Mouse (Mus musculus): Measurements from ENCODE around the gene Cyp2a12.
"Not testable (repeated sequence)": the region's sequence is repeated elsewhere in the genome, so short reads cannot be mapped to it uniquely, and the experiment has no call there.

Cyp2a12 gene

DNA sequence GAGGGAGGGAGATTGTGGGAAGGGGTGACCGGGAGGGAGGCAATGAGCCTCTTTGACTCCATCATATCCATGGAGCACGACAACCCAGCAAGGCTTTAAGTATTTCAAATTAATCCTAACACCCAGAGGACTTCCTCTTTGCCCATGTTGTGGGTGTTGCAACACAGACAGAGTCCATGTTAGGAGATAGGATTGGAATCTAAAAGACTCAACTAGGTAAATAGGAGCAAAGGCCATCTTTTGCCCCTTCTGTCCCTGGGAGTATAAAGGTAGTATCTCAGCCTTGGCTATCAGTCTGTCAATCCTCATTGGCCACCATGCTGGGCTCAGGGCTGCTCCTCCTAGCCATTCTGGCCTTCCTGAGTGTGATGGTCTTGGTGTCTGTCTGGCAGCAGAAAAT lies at the start of gene Cyp2a12:
Cyp2a12 (plus strand) TSS at position 293 of the 400 bp plus-strand sequence.
- DNase-seq (ENCODE audit: low spot score in 2 of 2), result no peak

DNA sequence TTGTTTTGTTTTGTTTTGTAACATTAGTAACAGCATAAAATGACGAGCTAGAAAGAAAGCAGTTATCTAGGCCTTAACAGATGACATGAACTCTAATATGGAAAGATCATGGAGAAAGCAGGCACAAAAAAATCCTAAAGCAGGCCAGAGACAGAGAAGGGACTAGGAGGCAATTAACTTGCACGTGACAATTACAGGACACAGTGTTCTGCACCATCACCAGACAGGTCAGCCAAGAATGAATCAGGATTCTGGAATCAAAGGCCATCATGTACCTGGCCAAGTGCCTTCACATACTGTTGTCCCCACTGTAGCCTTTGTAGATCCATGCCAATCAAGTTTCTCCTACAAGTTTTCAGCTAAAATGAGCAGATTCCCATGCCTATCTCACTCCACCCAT lies 47.4 kb upstream of the Cyp2a12 start:
- not testable (repeated sequence) for DNase-seq (ENCODE audit: low spot score in 2 of 2)

DNA sequence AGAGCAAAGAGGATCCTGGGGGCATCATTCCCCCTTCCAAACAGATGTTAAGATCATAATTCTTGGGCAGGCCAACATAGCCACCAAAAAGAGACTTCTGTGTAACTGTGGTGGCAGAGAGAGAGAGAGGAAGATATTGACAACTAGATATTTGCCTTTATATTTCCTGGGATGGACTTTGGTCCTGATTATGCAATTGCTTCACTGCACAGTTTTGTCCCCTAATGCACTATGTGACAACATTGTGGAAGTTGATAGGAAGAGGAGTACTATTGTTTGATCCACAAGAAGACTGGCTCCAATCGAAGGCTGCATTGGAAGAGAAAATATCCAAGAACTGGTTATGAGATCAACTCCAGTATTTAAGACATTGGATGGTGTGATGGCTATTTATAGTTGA lies 46.9 kb upstream of the Cyp2a12 start:
- DNase-seq (ENCODE audit: low spot score in 2 of 2), result not testable (repeated sequence)

DNA sequence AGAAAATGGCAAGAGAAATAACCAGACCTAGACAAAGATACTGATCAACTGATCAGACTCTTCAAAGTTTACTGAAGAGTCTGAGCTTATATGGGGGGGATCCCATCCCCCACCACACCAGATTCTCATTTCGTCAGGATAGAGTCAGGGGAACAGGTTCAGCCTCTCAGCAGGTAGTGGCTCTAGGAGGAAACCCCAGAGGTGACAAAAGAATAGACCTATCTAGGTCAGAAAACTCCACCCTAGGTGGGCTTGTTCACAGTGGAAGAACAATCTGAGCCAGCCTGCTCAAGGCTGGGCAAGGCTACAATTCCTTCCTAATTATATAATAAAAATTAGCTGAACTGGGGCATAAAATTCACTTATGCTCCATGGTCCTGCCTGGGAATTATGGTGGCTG lies 46.3 kb upstream of the Cyp2a12 start:
- no peak for DNase-seq (ENCODE audit: low spot score in 2 of 2)

DNA sequence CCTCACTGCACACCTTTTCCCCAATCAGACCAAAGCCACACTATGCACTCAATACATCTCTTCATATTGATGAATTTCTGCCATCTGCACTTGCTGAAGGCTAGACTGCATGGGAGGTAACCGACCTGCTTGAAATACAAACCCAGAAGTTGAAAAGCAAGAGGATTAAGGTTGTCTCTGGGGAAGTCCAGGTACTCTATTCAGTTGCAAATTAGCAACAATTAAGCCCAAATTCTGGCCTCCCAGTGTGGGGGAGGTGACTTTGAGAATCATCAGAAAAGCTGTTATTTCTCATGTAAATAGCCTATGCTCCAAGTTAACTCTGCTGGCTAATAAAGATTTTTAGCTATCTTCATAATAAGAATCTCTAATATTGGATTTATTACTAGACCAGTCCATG lies 45.7 kb upstream of the Cyp2a12 start:
- not testable (repeated sequence) for DNase-seq (ENCODE audit: low spot score in 2 of 2)

DNA sequence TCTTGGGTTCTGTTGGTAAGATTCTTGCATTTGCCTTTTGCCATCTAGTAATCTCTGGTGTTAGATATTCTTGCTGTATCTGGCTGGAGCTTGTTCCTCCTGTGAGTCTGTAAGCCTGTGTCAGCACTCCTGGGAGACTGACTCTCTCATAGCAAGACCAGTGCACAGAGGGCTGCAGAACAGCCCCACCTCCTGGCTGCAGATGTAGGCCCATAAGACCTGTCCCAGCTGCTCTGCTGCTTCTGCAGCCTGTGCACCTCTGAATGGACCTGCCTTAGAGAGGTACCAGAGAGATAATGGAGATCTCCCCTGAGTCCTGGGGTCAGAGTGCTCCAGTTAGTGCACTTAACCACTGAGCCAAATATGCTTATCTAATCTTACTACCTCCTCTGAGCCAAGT lies 2.3 kb upstream of the Cyp2a12 start:
- not testable (repeated sequence) for DNase-seq (ENCODE audit: low spot score in 2 of 2)

DNA sequence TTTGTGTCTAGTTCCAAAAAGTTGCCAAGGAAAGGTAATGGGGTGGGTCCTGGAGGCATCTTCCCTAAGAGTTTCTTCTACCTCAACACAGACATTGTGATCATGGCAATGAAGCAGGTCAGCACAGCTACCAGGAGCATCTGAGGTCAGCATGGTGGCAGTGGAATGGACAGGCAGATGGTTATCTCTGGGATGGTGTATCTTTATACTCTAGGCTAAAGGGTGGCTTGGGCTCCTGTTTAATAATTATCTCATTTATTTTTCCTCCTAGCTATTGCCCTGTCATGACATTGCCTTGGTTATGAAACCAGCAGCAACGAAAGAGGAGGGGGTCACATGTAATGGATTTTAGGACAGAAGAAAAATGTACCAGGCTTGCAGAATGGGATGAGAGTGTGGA lies 20.0 kb downstream of the Cyp2a12 start:
- not testable (repeated sequence) for DNase-seq (ENCODE audit: low spot score in 2 of 2)

DNA sequence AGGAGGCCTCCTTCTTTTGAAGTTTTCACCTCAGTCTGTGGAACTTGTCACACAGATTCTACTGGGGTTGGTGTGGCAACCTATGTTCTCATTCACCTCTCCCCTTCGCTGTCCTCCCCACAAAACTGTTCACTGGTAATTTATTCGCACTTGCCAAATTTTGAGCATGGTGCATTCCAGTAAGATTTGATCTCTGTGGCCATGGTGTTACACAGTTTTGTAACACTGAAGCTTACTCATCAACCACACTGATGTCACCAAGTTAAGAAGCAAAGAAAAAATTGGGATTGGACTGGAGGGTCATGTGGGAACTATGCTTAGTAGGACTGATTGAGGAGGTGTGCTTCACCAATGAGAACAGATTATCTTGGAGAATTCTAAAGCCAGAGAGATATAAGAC lies 30.5 kb downstream of the Cyp2a12 start:
- not testable (repeated sequence) for DNase-seq (ENCODE audit: low spot score in 2 of 2)

DNA sequence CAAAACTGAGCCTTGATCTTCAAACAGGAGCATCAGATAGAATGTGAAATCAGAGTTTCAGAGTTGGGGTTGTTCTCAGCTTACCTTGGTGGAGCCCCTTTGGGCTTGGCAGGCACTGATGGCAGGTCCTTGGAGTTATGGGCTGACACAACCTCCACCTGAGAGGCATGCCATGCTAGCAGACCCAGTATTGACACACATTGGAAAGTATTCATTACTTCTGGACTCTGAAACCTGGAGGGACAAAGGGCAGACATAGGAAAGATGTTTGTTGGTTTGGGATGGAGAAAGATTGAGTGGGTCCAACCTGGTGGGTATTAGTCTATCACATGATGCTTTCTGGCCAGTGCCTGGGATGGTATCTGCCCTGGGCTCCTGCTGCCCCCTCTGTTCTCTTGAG lies 31.0 kb downstream of the Cyp2a12 start:
- not testable (repeated sequence) for DNase-seq (ENCODE audit: low spot score in 2 of 2)

DNA sequence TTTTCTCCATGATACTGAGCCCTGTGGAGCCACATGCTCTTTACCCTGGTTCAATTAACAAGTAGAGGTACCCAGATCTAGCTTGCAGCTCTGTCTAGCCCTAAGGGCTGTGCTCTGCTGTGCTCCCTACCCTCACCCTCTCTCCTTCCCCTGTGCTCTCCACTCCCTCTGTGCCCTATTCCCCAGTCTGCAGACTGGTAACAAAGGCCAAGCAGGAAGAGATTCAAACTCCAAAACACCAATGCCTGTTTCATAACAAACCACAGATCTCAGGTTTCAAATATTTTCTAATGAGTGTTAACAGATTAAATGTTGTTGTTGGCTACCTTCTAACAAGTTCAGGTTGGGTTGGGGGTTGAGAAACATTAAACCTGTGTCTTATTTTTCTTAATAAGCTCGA lies 49.8 kb downstream of the Cyp2a12 start:
- DNase-seq (ENCODE audit: low spot score in 2 of 2), result no peak

DNA sequence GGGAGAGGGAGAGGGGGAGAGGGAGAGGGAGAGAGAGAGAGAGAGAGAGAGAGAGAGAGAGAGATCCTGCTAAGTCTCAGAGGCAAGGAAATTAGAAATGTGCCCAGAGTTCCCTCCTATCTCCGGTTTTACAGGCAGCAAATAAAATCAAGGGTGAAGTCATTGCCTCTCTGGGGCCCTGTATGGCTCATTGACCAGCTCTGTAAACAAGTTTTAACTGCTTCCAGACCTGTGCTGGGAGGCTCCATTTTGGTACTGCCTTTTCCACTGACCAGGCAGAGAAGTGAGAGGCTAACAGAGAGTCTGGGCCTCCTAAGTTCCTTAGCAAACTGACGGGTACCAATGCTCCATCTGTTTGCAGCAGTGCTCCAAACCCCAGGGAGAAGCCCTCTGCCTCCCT lies 52.7 kb downstream of the Cyp2a12 start:
- DNase-seq (ENCODE audit: low spot score in 2 of 2), result no peak
